In the genomic region with DNA sequence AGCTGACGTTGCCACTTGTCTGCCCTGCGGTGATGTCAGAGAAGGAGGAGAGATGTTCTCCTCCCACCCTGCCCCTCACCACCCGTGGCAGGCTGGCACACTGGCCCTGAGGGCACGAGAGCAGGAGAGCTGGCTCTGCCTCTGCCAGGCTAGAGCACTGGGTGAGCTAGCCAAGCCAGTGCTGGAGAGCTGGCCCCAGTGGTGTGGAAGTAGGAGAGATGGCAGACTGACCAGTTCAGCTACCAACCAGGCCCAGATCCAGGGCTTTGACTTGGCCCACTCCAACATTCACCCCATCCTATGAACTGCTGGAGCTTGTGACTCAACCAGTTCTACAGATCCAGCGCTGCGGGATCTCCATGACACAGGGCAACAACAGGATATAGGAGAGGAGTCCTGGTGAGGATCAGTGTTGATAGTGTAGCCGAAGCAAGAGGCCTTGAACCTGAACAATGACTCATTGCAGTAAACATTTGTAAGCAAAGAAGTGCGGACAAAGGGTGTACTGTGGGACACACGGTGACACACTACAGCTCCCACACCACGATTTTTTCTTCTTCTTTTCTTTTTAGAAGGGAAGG, we compare ENCODE assay signal across 22 mouse cellular contexts. TPM values are rescaled to one million over a fixed set of nuclear protein-coding genes. Genes with fewer than 3 reads are reported as not detected.
DNase-seq lines count a peak whose midpoint lies in the region; ATAC-seq and TF ChIP-seq lines count a peak whose summit lies in the region.
"Had no signal": no experiment of that assay in that cellular context is flagged by ENCODE, and none has a peak within 500 bp of the region (broad histone marks: within the 10 kb centered on the region; RNA-seq: fewer than 3 reads in every experiment).

No protein-coding gene starts in this region.

- H3K4me3 ChIP-seq in gastrocnemius, adult 2 months = no peak overlapping the region
- H3K4me3 ChIP-seq in liver, postnatal 0 days (ENCODE audit: low read depth, low read length) = no peak overlapping the region
- H3K4me3 ChIP-seq in liver, embryonic 12.5 days = no peak overlapping the region
- H3K4me3 ChIP-seq: embryonic facial prominence, embryonic 15.5 days; heart, embryonic 15.5 days; layer of hippocampus, adult 2 months; limb, embryonic 12.5 days had no signal

- 65% methylated on average over 10 of the region's 10 CpGs for WGBS in liver, postnatal 0 days (ENCODE audit: insufficient replicate concordance)
- WGBS in liver, embryonic 12.5 days (ENCODE audit: insufficient replicate concordance) = 65% methylated on average over 10 of the region's 10 CpGs

- H3K27ac ChIP-seq in gastrocnemius, adult 2 months = no peak overlapping the region
- no peak overlapping the region for H3K27ac ChIP-seq in liver, postnatal 0 days (ENCODE audit: low read depth)
- no peak overlapping the region for H3K27ac ChIP-seq in liver, embryonic 12.5 days
- H3K27ac ChIP-seq: embryonic facial prominence, embryonic 15.5 days; heart, embryonic 15.5 days; layer of hippocampus, adult 2 months; limb, embryonic 12.5 days; liver, embryonic 14.5 days had no signal

- no peak for TF ChIP-seq CTCF in gastrocnemius, adult 2 months (IDR thresholded peaks at IDR 0.05)
- TF ChIP-seq CTCF in liver, postnatal 0 days (IDR thresholded peaks at IDR 0.05; ENCODE audit: low read depth) = no peak

- no peak for TF ChIP-seq EP300 in liver, postnatal 0 days (IDR thresholded peaks at IDR 0.05; ENCODE audit: low read depth)

- H3K4me2 ChIP-seq in liver, postnatal 0 days (ENCODE audit: low read depth, low read length) = no peak overlapping the region
- H3K4me2 ChIP-seq in liver, embryonic 12.5 days = no peak overlapping the region
- H3K4me2 ChIP-seq: embryonic facial prominence, embryonic 15.5 days; heart, embryonic 15.5 days; limb, embryonic 12.5 days had no signal

- no peaks in the 10 kb centered on the region for H3K4me1 ChIP-seq in liver, postnatal 0 days (ENCODE audit: insufficient read depth)
- H3K4me1 ChIP-seq in liver, embryonic 12.5 days = peaks cover 20% of the 10 kb centered on the region

- no peaks in the 10 kb centered on the region for H3K36me3 ChIP-seq in liver, postnatal 0 days (replicated peaks; ENCODE audit: insufficient read depth, low read length)
- H3K36me3 ChIP-seq in liver, embryonic 12.5 days = no peaks in the 10 kb centered on the region
- H3K36me3 ChIP-seq: embryonic facial prominence, embryonic 15.5 days; heart, embryonic 15.5 days; limb, embryonic 12.5 days had no signal

- H3K27me3 ChIP-seq in liver, postnatal 0 days (ENCODE audit: insufficient read depth, low read length) = no peaks in the 10 kb centered on the region
- H3K27me3 ChIP-seq in liver, embryonic 12.5 days (replicated peaks) = no peaks in the 10 kb centered on the region
- H3K27me3 ChIP-seq: embryonic facial prominence, embryonic 15.5 days; heart, embryonic 15.5 days had no signal

- no peaks in the 10 kb centered on the region for H3K9me3 ChIP-seq in liver, postnatal 0 days (ENCODE audit: low read length)
- H3K9me3 ChIP-seq in liver, embryonic 12.5 days (replicated peaks) = 0 out of 2 replicates have a peak, but pooled peaks cover 6% of the 10 kb centered on the region
- H3K9me3 ChIP-seq: heart, embryonic 15.5 days had no signal

- peak; percentile 48; the same call in 1 of the 2 replicates for ATAC-seq in liver, postnatal 0 days
- no peak for ATAC-seq in liver, embryonic 12.5 days
- ATAC-seq: forebrain, embryonic 14.5 days; intestine, postnatal 0 days had no signal

- peak; percentile 44 for DNase-seq in gastrocnemius, adult 2 months
- DNase-seq in gastrocnemius, postnatal 36 days = no peak
- no peak for DNase-seq in liver, postnatal 0 days
- DNase-seq in 3T3-L1 (ENCODE audit: low read depth, low spot score) = peak; percentile 59
- DNase-seq in adipocyte (ENCODE audit: low spot score) = peak; percentile 73
- no peak for DNase-seq in thymus, postnatal 14 days
- no peak for DNase-seq in spleen, postnatal 14 days (ENCODE audit: low spot score in 2 of 2)
- DNase-seq: cerebellum, adult 18-20 months; heart, postnatal 4 days; kidney, postnatal 25 days; lung, postnatal 4 days; thymus, postnatal 36 days had no signal

- intact Hi-C loops in gastrocnemius, adult 2 months (cut with DNase I) = loop anchor here (5.0 kb wide), 1 partner anchor 49 kb away; no protein-coding TSS in a partner anchor
- intact Hi-C loops in gastrocnemius, postnatal 36 days (cut with DNase I) = loop anchor here (5.0 kb wide), 1 partner anchor 49 kb away; no protein-coding TSS in a partner anchor

- no peak overlapping the region for H3K9ac ChIP-seq in liver, postnatal 0 days (replicated peaks)
- H3K9ac ChIP-seq in liver, embryonic 12.5 days = no peak overlapping the region
- H3K9ac ChIP-seq: embryonic facial prominence, embryonic 15.5 days; heart, embryonic 15.5 days; limb, embryonic 12.5 days; liver, embryonic 14.5 days had no signal

RNA-seq across cellular contexts. Expression of gene Lgi2, which starts 45.1 kb away (rescaled TPM):
- total RNA-seq in gastrocnemius, adult 2 months (2021) = 1 to 10 TPM; 1.0 to 1.3 TPM
- 1 to 10 TPM; 1.3 to 1.9 TPM for total RNA-seq in gastrocnemius, postnatal 36 days (2021)
- 0.18 and 0.26 TPM in 2 replicates for polyA plus RNA-seq in liver, postnatal 0 days (2015; fragmentation: Nextera tagmentation; extraction: Ambion mirVana)
- polyA plus RNA-seq in liver, embryonic 12.5 days (2016; fragmentation: Nextera tagmentation; extraction: Ambion mirVana) = 0.50 and 0.77 TPM in 2 replicates
- total RNA-seq: common myeloid progenitor, adult 5-6 weeks; megakaryocyte-erythroid progenitor cell, adult 5-6 weeks had no signal

RNA-seq across cellular contexts. Expression of gene Sepsecs, which starts 58.1 kb away (rescaled TPM):
- 1 to 10 TPM; 6.0 to 7.2 TPM for total RNA-seq in gastrocnemius, adult 2 months (2021)
- total RNA-seq in gastrocnemius, postnatal 36 days (2021) = 1 to 10 TPM; 5.0 to 5.2 TPM
- 10.8 and 12.0 TPM in 2 replicates for polyA plus RNA-seq in liver, postnatal 0 days (2015; fragmentation: Nextera tagmentation; extraction: Ambion mirVana)
- 10.1 and 10.2 TPM in 2 replicates for polyA plus RNA-seq in liver, embryonic 12.5 days (2016; fragmentation: Nextera tagmentation; extraction: Ambion mirVana)

Comparison
In these comparisons a context has a peak if more than half of its experiments do, and no peak if none do; other contexts are left out.
1. DNase-seq: peak in gastrocnemius, adult 2 months (single experiment), 3T3-L1 (single experiment) and adipocyte (single experiment); none in gastrocnemius, postnatal 36 days (0 of 2), liver, postnatal 0 days (single experiment), thymus, postnatal 14 days (single experiment) and spleen, postnatal 14 days (0 of 2).